Mouse (Mus musculus) limb, embryonic 11.5 days (tissue): ENCODE measurements around the gene Tssk3. TPM values are rescaled to one million over a fixed set of nuclear protein-coding genes. Genes with fewer than 3 reads are reported as not detected.
"Not testable (repeated sequence)": the region's sequence is repeated elsewhere in the genome, so short reads cannot be mapped to it uniquely, and the experiment has no call there.

Experiments used
- ATAC-seq: fragments of 200-750 bp; cut with Nextera tagmentation; 2 replicates; pipeline ENCODE4 v1.8.0; 2017; ENCODE audit warnings: low read depth; ENCODE audit not compliant: insufficient number of reproducible peaks, low FRiP score, low TSS enrichment
- DNase-seq: peaks from one replicate; pipeline ENCODE4 v3.0.0-alpha.2; 2015; ENCODE audit warnings: low spot score
- H3K27ac ChIP-seq: fragments of 300-500 bp; sonication (generic); replicated peaks from 2 replicates; pipeline ENCODE4 v1.5.1; 2014; ENCODE audit warnings: low read depth, mild to moderate bottlenecking, low read length
- H3K27me3 ChIP-seq: fragments of 300-500 bp; sonication (generic); 2 replicates; pipeline ENCODE4 v1.6.1; 2014; ENCODE audit warnings: mild to moderate bottlenecking, low read length, mixed read lengths; ENCODE audit not compliant: control insufficient read depth, insufficient read depth
- H3K36me3 ChIP-seq: fragments of 300-500 bp; sonication (generic); 2 replicates; pipeline ENCODE4 v1.6.1; 2014; ENCODE audit warnings: mild to moderate bottlenecking, low read length, moderate library complexity, mixed read lengths; ENCODE audit not compliant: control insufficient read depth, insufficient read depth
- H3K4me1 ChIP-seq: fragments of 300-500 bp; sonication (generic); 2 replicates; pipeline ENCODE4 v1.6.1; 2014; ENCODE audit warnings: low read length, mixed read lengths; ENCODE audit not compliant: control insufficient read depth, insufficient read depth
- H3K4me2 ChIP-seq: fragments of 300-500 bp; sonication (generic); 2 replicates; pipeline ENCODE4 v1.6.1; 2014; ENCODE audit warnings: low read depth, mild to moderate bottlenecking, moderate library complexity; ENCODE audit not compliant: severe bottlenecking
- H3K4me3 ChIP-seq: fragments of 300-500 bp; sonication (generic); 2 replicates; pipeline ENCODE4 v1.5.1; 2014; ENCODE audit warnings: low read depth, low read length
- H3K9ac ChIP-seq: fragments of 300-500 bp; sonication (generic); 2 replicates; pipeline ENCODE4 v1.6.1; 2014; ENCODE audit warnings: mild to moderate bottlenecking, low read length
- H3K9me3 ChIP-seq: fragments of 300-500 bp; sonication (generic); 2 replicates; pipeline ENCODE4 v1.6.1; 2016; ENCODE audit warnings: low read length; ENCODE audit not compliant: control insufficient read depth
- WGBS: fragments of 180-500 bp; shearing (Covaris S2); extraction: QIAGEN DNeasy Blood & Tissue Kit; methylation state at CpG from one replicate; pipeline ENCODE4 v1.1.7; 2014; 5-methylcytosine and 5-hydroxymethylcytosine counted together
- polyA plus RNA-seq: library from polyadenylated mRNA; unstranded; fragments of >200 nt; fragmentation: Nextera tagmentation; extraction: Ambion mirVana; gene quantifications from 2 replicates; pipeline ENCODE4 v1.2.1, GENCODE M21; 2014

Tssk3 gene
- polyA plus RNA-seq, 1 experiment from 2014 or later: not detected

DNA sequence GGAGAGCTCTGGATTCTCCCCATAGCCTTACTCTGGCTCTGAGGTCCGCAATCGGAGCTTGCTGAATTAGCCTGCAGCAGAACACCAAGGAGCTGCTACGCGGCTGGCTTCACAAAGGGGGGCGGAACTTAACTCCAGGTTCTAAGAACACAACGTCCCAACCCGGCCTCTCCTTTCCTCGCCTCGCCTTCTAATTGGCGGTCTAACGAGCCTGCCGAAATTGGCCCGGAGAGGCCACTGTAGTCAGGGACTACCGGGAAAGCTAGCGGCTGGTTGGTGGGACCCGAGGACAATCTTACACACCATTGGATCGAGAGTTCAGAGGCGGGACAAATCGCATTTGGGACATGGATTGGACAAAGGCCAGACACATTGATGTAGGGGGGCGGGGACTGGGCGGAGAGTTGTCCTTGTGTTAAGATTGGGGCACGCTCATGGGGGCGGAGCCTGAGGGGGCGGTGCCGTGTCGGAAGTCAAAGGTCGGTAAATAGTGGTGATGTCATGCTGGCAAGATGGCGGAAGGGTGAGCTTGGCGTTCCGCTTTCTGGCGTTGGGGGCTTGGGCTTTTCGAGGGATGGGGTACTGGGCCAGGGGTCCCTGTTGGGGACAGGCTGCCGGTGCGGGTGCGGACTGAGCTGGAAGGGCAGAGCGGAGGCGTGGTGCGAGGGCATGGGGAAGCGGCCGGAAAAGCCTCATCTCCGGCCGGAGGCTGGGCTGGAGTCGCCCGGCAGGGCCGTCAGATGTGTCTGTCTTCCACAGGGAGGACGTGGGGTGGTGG lies 29.4 kb downstream of the Tssk3 start, which contains the start of gene Bsdc1:
TSS of gene Bsdc1 (plus strand) at position 399 of the 778 bp plus-strand sequence.
- H3K9ac ChIP-seq: peak within 1 kb of the TSS; percentile 70

GRCm38 (mm10) chr4:129460827-129461182 lies 30.0 kb downstream of the Tssk3 start:
- H3K9me3 ChIP-seq: no peaks in the 10 kb centered on the region
- no peak for DNase-seq
- H3K4me2 ChIP-seq: peak overlapping the region; percentile 74
- ATAC-seq: no peak
- under 1% methylated on average over 4 of the region's 4 CpGs for WGBS
- peaks cover 3% of the 10 kb centered on the region; the same call in 1 of the 2 replicates for H3K4me1 ChIP-seq
- H3K36me3 ChIP-seq: peaks cover 7% of the 10 kb centered on the region; the same call in 1 of the 2 replicates
- H3K27me3 ChIP-seq: no peaks in the 10 kb centered on the region
- H3K9ac ChIP-seq: peak overlapping the region; percentile 70
- peak overlapping the region; percentile 77; the same call in 1 of the 2 replicates for H3K27ac ChIP-seq
- H3K4me3 ChIP-seq: peak overlapping the region; percentile 39

More for the DNA sequence above, 29.4 kb downstream of the Tssk3 start, which contains the start of gene Bsdc1:
- Histone ChIP-seq H3K4me1 (peaks cover 3% of the 10 kb centered on the region; the same call in 1 of the 2 replicates), H3K9me3 (no peaks in the 10 kb centered on the region), H3K27ac (peak within 1 kb of the TSS; percentile 77; the same call in 1 of the 2 replicates), H3K27me3 (no peaks in the 10 kb centered on the region), H3K36me3 (peaks cover 7% of the 10 kb centered on the region; the same call in 1 of the 2 replicates), H3K4me3 (peak within 1 kb of the TSS; percentile 85), H3K4me2 (peak within 1 kb of the TSS; percentile 84)
- ATAC-seq (peak; percentile 99), DNase-seq (peak; percentile 99)
- WGBS: under 1% methylated on average over 46 of the region's 46 CpGs

DNA sequence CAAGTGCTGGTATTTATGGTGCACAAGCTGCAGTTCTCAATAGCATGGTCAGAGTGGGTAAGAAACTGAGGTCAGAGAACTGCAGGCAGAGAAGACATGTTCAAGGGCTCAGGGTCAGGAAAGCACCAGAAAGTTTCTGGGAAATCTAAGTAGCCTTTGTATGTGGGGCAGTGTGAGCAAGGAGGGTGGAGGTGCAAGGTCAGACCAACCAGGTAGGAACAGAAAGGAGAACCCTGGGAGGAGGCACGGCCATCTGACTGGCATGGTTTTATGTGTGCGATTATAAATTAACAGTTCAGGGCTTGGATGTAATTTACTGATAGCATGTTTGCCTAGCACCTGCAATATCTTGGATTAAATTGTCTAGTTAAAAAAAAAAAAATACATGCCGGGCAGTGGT lies 31.1 kb downstream of the Tssk3 start:
- DNase-seq (no peak), ATAC-seq (no peak)
- H3K36me3 ChIP-seq: no peaks in the 10 kb centered on the region
- peaks cover 3% of the 10 kb centered on the region; the same call in 1 of the 2 replicates for H3K4me1 ChIP-seq
- no peak overlapping the region for H3K27ac ChIP-seq
- WGBS: 89% methylated on average over 3 of the region's 3 CpGs
- no peak overlapping the region for H3K4me2 ChIP-seq
- no peaks in the 10 kb centered on the region for H3K9me3 ChIP-seq
- H3K27me3 ChIP-seq: no peaks in the 10 kb centered on the region
- H3K9ac ChIP-seq: no peak overlapping the region
- no peak overlapping the region for H3K4me3 ChIP-seq

DNA sequence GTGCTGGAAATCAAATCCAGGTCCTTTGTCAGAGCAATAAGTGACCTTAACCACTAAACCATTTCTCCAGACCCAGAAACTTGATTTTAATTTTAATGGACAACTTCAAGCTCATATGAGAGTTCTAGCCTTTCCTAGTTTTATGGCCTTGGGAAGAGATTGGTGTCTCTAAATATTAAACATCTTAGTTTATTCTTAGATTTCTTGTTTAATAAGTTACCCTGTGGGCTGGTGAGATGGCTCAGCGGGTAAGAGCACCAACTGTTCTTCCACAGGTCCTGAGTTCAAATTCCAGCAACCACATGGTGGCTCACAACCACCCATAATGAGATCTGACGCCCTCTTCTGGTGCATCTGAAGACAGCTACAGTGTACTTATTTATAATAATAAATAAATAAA lies 33.5 kb downstream of the Tssk3 start:
- H3K36me3 ChIP-seq, H3K27me3 ChIP-seq, H3K4me1 ChIP-seq, H3K4me3 ChIP-seq, H3K4me2 ChIP-seq, ATAC-seq, H3K9ac ChIP-seq, H3K9me3 ChIP-seq, H3K27ac ChIP-seq, DNase-seq: not testable (repeated sequence)
- WGBS: 68% methylated on average over 2 of the region's 2 CpGs

- ATAC-seq (no peak), DNase-seq (no peak)
- 60% methylated on average over 5 of the region's 5 CpGs for WGBS
- no peak overlapping the region for H3K27ac ChIP-seq
- H3K4me3 ChIP-seq: no peak overlapping the region
- H3K27me3 ChIP-seq: no peaks in the 10 kb centered on the region
- no peak overlapping the region for H3K9ac ChIP-seq
- no peaks in the 10 kb centered on the region for H3K9me3 ChIP-seq
- no peaks in the 10 kb centered on the region for H3K36me3 ChIP-seq
- no peak overlapping the region for H3K4me2 ChIP-seq
- H3K4me1 ChIP-seq: no peaks in the 10 kb centered on the region
These were observed 34.7 kb downstream of the Tssk3 start for GRCm38 (mm10) chr4:129456126-129456525.

DNA sequence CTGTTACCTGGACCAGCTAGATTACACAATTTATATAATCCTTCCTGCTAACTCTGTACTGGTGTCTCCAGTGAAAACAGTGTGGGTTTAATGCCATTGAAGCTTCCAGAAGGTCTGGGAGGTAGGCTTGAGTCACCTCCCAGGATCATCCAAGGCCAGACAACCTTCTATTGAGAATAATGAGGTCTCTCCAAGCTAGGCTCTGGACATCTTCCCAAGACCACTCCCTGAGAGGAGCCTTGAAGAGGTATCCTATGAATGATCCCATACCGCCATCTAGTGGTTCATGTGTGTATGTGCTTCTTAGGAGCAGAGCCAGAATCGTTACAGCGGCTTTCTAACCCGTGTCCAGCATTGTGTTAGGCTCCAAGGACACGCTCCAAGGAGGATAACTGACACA lies 35.6 kb downstream of the Tssk3 start:
- WGBS: 4% methylated on average over 5 of the region's 5 CpGs
- Histone ChIP-seq H3K9me3 (no peaks in the 10 kb centered on the region), H3K4me2 (no peak overlapping the region), H3K27me3 (no peaks in the 10 kb centered on the region), H3K27ac (no peak overlapping the region), H3K36me3 (no peaks in the 10 kb centered on the region), H3K4me1 (no peaks in the 10 kb centered on the region), H3K4me3 (no peak overlapping the region), H3K9ac (no peak overlapping the region)
- DNase-seq (peak; percentile 66), ATAC-seq (no peak)

DNA sequence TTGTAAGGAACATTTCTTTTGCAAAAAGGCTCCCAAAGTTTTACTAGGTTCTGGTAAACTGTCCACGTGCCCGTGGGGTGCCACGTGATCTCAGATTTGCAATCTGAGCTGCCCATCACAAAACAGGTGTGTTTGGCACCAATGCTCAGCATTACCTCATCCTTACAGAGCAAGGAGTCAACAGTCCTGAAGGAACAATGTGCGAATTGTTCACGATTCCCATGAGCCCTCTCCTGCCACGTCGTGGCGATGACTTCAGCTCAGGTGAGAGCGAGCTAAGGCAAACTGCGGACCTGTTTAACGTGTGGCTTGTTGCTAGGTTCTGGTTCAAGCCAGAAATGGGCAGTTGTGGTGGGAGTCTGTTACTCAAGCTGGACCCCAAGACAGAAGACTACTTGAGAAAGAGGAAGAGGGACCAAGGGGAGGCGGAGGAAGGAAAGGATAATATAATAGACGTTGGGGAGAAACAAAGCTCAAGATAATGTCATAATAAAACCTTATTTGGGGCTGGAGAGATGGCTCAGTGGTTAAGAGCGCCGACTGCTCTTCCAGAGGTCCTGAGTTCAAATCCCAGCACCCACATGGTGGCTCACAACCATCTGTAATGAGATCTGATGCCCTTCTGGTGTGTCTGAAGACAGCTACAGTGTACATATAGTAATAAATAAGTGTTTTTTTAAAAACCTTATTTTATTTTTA lies 39.2 kb downstream of the Tssk3 start:
- H3K9me3 ChIP-seq: no peaks in the 10 kb centered on the region
- no peak for ATAC-seq
- DNase-seq: no peak
- no peak overlapping the region for H3K9ac ChIP-seq
- no peak overlapping the region for H3K27ac ChIP-seq
- H3K27me3 ChIP-seq: no peaks in the 10 kb centered on the region
- no peaks in the 10 kb centered on the region for H3K4me1 ChIP-seq
- H3K4me3 ChIP-seq: no peak overlapping the region
- no peak overlapping the region for H3K4me2 ChIP-seq
- H3K36me3 ChIP-seq: no peaks in the 10 kb centered on the region
- WGBS: 81% methylated on average over 15 of the region's 15 CpGs

DNA sequence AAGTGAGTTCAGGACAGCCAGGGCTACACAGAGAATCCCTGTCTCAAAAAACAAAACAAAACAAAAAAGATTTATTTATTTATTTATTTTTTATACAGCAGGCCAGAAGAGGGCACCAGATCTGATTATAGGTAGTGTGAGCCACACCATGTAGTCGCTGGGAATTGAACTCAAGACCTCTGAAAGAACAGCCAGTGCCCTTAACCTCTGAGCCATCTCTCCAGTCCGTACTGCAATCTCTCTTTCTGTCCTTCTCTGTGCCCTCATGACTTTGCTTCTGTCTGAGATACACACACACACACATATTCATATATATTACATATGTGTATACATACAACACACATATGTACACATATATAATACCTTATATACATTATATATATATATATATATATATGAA lies 40.0 kb downstream of the Tssk3 start:
- Histone ChIP-seq H3K36me3 (no peaks in the 10 kb centered on the region), H3K27ac (no peak overlapping the region), H3K4me1 (no peaks in the 10 kb centered on the region), H3K9ac (no peak overlapping the region), H3K27me3 (no peaks in the 10 kb centered on the region), H3K4me2 (no peak overlapping the region), H3K9me3 (no peaks in the 10 kb centered on the region), H3K4me3 (no peak overlapping the region)
- ATAC-seq (no peak), DNase-seq (no peak)
- WGBS: 75% methylated on average over 2 of the region's 2 CpGs
